Mouse (Mus musculus): ENCODE measurements at regions not wholly inside any gene's neighbourhood (a gene's known extent, or its start where the extent isn't known, plus 50 kb on each side); places are given as distances from the start of the nearest gene placed in this dataset.

DNA sequence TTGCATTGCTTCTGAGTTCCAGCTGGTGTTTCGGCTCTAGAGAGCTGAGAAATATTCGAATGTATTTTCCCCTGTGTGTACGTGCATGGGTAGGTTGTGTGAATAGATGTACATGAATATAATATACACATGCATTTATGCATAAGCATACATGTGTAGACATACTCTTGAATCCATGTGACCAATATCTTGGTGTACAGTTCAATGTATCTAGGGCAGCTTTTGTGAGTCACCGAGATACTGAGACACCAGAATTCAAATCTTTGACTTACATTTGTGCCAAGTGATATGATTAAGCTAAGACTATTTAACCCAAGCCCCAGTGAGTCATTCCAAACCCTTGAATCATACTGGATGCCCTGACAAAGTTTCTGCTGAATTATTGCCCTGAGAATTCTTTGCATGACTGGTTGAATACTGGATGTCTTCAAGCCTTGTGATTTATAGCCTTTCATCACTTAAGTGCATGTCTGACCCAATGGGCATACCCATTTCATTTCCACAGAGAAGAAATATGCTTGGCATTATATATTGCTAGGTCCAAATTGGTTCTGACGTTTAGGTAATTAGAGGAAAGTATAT, 103.3 kb upstream of the Tsc22d2 start:
- no peak for DNase-seq (ENCODE audit: low spot score in 2 of 2)

DNA sequence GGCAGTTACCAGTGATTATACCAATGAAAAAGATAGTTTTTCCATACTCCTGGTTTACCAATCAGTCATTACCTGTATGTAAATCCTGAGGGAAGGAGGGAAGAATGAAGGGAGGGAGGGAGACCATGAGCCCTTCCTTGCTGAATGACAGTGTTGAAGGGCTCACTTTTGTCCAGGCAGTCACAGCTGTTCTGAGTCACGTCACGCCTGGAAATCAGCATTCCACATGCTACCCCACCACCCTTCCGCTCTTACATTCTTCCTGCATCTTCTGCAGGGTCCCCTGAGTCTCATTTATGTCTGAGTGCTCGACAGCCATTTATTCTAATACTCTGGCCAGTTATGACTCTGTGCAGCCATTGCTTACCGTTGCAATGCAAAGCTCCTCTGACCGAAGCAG, 101.9 kb upstream of the Tsc22d2 start:
- no peak for DNase-seq (ENCODE audit: low spot score in 2 of 2)

DNA sequence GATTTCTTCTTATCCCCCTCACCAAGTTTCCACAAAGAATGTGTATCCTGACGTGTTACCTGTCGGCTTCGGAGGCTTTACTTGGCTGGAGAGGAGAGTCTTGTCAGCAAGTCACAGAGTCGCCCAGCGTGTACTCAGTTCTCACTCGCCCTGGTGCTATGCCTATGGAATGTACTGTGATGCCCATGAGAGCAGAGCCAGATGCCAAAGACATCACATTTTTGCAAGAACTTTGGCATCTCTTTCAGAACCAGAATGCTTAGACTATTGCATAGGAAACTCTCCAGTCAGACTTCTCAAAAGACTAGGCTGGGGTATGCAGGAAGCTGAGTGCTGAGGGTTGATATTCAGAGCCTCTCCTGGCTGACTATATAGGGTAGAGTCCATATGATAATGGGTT, 99.3 kb upstream of the Tsc22d2 start:
- no peak for DNase-seq (ENCODE audit: low spot score in 2 of 2)

DNA sequence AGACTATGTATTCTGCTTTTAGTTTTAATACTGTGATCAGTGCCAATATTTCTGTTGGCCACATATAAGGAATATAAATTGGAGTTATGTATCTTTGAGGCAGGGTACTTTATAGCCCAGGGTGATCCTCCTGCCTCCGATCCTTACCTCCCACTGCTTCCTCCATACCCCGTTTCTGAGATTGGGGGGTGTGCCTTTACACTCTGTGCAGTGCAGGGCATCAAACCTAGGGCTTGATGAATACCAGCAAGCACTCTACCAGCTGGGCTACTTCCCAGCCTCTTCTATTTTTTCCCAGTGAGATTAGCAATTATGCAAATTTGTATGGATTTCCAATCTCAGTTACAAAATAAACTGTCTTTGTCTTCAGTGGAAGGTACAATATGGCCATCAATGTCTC, 97.3 kb upstream of the Tsc22d2 start:
- DNase-seq (ENCODE audit: low spot score in 2 of 2), result no peak

DNA sequence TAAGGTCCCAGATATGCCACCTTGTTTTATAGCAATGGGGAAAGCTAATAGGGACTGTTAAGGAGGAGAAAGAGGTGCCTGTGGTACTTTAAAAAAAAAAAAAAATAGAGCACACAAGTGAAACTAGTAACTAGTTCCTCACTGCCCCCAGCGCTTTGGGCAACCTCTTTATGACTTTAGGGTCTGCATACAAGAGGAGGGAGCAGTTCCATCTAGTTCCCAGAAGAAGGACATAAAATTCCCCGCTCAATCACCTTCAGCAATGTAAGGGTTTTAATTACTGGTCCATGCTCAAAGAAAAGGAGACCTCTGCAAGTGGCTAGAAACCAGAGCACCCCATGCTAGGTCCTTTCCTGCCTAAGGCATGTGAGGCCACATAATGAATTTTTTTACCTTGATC, 95.8 kb upstream of the Tsc22d2 start:
- DNase-seq (ENCODE audit: low spot score in 2 of 2), result no peak

DNA sequence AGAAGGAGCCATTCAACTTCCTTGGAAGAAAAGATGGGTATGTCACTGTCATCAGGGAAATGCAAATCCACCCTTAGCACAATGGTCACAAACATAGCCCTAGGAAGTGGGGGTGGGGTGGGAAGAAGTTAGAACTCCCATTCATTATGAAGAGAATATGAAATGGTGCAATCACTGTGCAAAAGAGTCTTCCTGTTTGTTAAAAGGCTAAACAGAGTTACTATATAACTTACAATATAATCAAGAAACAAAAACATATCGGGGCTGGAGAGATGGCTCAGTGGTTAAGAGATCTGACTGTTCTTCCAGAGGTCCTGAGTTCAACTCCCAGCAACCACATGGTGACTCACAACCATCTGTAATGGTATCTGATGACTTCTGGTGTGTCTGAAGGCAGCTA, 95.1 kb upstream of the Tsc22d2 start:
- no peak for DNase-seq (ENCODE audit: low spot score in 2 of 2)

DNA sequence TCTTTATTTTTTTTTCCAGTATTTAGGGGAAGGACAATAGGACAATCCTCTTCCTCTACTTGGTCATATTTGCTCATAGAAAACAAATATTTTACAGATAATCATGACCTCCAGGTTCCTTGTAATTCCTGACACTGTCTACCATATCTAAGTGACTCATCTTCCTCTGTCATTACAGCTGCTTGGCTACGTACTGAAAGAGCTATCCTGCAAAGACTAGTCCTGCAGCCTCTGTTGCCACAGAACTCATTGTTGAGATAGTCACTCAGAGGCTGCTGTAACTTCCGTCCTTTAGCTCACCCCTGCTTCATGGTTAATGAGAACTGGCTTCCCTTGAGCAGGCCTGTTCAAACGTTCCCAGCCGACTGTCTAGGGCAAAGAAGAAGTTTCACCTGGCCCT, 93.7 kb upstream of the Tsc22d2 start:
- DNase-seq (ENCODE audit: low spot score in 2 of 2), result no peak

DNA sequence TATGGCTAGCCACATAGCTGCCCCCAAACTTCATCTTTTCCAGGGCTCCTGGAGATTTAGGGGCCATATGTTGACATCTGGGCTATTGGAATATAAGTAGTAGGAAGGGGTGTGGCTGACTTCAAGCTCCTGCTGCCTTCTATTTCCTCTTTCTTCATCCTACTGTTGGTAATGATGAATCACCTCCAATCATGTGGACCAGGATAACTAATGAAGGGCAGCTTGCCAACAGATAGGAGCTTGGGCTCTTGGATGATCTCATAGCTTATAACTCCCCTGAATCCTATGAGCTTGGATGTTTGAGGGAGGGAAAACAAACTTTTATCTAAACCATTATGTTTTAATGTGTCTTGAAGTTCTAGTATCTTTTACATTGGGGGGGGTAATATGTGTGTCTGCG, 92.2 kb upstream of the Tsc22d2 start:
- DNase-seq (ENCODE audit: low spot score in 2 of 2), result no peak

DNA sequence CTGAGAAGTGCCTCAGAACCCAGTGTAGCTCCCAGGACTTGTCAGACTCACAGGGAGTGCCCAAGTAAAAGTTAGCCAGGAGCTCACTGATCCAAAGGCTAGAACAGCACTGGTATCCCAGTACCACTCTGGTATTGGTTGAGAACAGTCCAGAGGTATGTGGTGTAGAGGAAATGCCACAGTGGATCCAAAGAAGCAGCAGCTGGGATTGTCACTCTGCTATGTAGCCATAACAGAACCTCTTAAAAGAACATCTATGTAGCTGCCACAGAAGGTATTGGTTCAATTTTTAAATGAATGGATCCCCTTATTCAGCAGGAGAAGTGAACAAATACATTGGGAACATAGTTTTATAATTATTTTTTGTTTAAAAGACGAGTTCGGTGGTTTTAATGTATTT, 86.8 kb upstream of the Tsc22d2 start:
- DNase-seq (ENCODE audit: low spot score in 2 of 2), result no peak

DNA sequence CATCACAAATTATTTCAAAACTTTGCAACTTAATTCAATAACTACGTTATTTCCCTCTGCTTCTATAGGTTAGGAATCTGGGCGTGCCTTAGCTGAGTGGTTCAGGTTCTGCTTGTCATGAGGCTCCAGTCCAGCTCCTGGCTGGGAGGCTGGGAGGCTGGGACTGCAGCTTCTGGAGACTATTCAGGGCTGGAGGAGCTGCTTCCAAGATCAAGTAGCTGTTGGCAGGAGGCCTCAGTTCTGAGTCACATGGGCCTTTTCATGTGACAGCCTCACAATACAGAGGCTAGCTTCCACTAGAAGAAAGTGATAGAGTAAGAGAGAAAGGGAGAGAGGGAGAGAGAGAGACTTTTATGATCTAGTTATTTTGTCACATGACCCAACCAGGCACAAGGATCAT, 84.3 kb upstream of the Tsc22d2 start:
- peak; percentile 17 to 32 for DNase-seq (ENCODE audit: low spot score in 2 of 2)

DNA sequence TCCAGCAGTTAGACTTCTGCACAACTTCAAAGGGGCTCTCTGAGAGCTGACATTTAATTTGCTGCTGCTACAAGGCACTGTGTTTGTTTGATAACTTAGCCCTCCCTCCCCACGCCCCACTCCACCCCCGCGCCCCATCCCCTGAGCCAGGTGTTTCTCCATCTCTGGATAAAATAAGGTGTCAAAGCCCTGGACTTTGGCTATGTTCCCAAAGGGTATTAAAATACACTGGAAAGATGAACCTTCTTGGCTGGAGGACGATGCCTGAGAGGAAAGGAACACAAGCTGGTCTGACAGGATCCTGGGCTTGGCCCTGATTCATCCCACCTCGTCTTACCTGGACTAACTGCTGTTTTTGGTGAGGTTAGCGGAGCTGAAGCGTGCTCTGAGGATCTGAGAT, 80.5 kb upstream of the Tsc22d2 start:
- DNase-seq (ENCODE audit: low spot score in 2 of 2), result no peak

DNA sequence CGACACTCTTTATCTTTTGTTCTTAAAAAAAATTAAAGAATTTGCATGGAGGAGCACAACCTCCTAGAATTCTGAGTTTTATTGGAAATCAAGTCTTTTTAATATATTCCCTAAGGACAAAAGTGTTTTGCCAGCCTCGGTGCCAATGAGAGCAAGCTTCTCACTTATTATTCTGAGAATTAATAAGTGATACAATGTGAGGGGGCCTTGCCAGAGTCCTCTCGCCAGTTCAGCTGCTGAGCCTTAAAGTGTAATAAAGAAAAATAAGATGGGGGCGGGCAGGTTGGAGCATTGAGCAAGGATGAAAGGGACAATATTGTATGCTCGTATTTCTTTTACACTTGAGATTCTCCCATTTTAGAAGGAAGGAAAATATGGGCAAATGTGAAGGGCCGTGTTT, 79.2 kb upstream of the Tsc22d2 start:
- no peak for DNase-seq (ENCODE audit: low spot score in 2 of 2)

DNA sequence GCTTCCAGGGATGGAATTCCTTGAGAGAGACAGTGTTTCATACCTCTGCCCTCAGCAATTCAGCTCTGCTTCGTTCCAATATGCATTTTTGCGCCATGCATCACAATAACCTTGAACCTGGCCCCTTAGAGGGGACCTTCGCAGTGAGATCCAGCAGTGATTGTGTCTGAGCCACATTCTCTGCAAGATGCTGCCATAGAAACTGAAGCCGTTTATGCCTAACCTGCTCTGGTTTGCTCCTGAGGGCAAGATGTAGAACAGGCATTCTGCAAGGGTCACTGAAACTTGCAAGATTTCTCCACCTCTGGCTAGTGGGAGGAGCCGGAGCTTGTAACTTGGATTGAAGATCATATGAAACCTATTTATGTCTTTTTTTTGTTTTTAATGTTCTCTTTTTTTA, 78.4 kb upstream of the Tsc22d2 start:
- DNase-seq (ENCODE audit: low spot score in 2 of 2), result no peak

DNA sequence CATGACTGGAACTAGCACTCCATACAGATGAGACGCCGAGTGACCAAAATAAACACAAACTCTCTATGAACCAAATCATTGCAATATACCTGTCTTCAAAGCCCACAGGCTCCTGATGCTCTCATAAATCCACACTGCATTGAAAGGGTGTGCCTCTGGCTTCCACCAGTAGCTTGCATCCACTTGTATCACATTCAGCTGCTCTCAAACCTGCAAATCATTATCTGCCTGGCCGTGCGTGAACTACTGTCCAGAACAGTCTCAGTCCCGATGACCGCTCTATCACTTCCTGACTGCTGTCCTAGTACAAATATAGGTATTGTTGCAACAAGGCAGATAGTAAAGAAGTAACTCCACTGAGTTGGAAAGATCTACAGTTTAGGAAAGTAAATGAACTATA, 77.9 kb upstream of the Tsc22d2 start:
- DNase-seq (ENCODE audit: low spot score in 2 of 2), result no peak

DNA sequence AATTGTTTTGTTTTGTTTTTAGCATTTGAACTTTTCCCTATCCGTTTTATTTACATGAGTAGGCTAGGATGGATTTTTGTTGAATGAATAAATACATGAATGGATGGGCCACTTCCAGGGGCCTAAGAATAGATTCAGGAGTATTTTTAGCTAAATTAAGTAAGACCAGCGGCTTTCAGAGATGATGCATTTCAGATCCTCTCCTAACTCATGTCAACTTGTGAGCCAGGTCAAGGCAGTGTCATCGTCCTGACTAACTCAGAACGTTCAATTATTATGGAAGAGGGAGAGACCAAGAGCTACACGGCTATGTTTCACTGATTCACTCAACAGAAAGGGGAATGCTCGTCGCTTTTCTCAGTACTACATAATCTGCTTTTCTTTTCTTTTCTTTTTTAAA, 75.5 kb upstream of the Tsc22d2 start:
- DNase-seq (ENCODE audit: low spot score in 2 of 2), result no peak

DNA sequence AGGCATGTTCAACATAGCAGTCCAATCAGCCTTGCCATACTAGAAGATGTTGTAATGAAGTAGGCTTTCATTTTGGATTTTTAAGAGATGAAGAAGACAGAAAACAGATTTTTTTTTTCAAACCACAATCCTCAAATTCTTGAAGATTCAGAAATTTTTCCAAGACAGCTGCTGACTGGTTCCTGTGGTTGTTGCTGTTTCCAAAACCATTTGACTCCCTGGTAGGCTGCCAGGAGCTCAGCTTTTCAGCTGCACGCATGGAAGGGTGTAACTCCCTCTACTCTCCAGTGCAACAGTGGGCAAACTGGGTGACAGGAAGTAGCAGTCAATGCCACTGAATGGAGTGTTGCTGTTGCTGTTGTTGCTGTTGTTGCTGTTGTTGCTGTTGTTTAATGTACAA, 72.4 kb upstream of the Tsc22d2 start:
- no peak for DNase-seq (ENCODE audit: low spot score in 2 of 2)

DNA sequence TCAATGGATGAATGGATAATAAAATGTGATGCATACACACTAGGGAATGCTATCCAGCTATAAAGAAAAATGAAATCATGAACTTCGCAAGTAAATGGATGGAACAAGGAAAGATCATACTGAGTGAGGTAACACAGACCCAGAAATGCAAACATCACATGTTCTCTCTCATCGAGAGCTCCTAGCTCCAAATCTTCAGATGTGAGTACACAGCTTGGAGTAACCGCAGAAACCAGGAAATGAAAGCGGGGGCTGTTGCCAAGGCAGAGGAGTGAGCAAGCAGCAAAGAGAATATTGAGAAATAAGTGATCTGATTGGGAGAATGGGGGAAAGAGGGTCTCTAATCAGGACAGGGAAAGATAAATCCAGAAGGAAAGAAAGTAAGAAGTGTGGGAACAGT, 52.0 kb upstream of the Tsc22d2 start:
- DNase-seq (ENCODE audit: low spot score in 2 of 2), result peak in 1 of 2 experiments; percentile 4

DNA sequence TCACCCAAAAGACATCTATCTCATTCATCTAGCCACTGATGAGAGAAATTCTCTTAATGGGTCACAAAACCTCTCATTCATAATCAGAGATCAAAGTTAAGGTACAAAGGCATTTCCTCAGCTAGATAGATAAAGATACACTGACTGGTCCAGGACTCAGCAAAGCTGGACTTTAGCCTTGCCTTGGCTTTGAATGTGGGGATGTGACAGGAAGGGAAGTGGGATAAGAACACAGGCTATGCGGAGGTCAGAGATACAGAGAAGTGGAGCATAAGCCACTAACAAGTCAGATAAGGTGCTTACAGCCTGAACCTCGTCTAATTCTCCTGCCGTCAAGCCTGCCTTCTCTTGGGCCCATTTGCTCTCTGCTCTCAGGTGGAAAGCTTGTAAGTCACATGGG, 50.0 kb upstream of the Tsc22d2 start:
- no peak for DNase-seq (ENCODE audit: low spot score in 2 of 2)

Measured in right cerebral cortex, adult 2 months (tissue).